Mouse (Mus musculus) adrenal gland, postnatal 10 days (tissue): ENCODE measurements around the gene Hes2. TPM values are rescaled to one million over a fixed set of nuclear protein-coding genes. Genes with fewer than 3 reads are reported as not detected.

ENCODE experiments used
- DNase-seq: peaks from one replicate; pipeline ENCODE4 v3.0.0; 2021; ENCODE audit warnings: mixed read lengths
- total RNA-seq, 2 experiments: library from RNA; stranded (reverse); gene quantifications; 2 replicates each; pipeline ENCODE4 v1.2.3; 2021

The Hes2 gene
- total RNA-seq, 2 experiments from 2014 or later, result not detected

DNA sequence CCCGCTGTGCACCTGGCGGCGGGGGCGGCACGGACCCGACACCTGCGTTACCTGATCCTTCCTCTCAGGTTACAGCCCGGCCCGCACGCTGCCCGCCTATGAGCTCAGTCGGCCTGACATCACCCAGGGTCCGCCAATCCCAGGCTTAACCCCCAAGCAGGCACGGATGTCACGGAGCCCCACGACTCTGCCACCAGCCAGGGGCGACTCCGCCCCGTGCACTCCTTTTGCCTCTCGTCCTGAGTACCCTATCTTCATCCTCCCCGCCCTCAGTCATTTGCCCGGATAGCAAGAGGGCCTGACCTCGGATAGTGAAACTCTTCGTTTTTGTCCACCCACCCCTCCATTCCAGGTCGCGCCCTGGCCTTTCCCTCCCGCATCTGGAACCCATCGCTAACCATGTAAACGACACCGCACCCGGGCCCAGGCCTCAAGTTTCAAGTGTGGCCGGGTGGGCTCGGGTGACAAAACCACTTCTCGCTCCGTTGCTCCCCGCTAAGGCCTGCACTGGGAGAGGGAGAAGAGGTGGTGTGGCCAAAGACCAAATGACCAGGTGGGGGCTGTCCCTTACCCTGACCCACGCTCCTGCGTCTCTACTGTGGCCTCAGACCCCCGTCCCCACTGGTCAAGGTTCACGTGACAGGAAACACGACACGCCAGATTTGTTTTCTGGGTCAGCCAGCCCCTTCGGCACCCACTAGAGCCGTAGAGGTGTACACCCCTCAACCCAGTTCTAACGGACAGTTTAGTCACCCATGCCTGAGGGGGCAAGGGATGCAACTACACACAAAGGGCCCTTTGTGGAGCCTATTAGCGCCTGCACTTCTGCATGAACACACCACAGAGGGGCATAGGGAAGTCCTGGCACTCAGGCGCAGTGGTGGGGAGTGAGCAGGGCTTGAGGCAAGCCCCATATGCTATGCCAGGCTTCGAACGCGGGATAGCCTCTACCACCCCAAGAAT is 26.6 kb upstream of the Hes2 start:
- no peak for DNase-seq

DNA sequence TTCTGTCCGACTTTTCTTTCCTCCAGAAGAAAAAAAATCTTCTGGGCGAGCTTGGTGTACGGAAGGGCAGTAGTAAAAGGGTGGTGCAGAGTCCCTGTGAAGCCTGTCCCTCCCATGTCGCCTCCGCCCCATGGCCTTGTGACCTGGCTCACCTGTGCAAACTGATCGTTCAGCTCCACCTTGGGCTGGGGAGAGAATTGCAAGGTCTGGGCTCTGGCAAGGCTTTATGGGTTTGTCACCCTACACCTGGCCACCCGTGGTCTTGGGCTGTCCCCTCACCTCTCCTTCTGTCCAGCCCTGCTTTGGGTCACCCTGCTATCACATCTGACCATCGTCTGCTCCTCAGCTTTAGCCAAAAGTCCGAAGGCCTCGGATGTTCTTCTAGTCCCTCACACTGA is 25.9 kb upstream of the Hes2 start:
- DNase-seq, result no peak

DNA sequence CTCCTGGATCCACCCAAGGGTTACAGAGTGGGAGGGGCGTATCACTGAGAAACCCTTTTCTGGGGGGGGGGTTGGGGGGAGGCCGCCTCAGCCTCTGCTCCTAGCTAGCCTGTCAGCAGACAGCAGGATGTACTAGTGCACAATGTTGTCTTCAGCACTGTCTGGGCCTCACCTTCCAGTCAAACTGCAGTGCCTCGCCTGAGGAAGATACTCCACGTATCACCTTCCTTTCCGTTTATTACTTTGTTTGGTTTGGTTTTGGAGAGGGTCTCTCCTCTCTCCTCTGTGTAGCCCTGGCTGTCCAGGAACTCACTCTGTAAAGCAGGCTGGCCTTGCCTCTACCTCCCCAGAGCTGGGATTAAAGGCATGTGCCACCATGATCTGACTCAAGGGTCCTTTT is 25.5 kb upstream of the Hes2 start:
- DNase-seq, result no peak

DNA sequence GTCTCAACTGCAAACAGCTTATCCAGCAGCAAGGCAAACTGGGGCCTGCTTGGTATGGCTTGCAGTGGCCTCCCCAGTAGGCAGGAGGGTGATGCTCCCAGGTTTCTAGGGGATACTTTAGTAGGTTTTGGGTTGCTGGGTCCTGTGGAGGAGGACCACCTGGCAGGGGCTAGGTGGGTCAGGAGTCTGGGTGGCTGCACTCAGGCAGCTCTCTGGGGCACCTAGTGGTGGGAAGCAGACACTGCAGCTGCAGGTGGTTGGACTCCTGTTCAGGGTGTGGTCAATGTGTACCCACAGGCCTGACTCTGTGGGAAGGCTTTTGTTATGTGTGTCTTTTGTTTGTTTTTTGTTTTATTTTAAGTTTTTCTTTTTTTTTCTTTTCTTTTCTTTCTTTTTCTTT is 24.2 kb upstream of the Hes2 start:
- peak; percentile 69 for DNase-seq

DNA sequence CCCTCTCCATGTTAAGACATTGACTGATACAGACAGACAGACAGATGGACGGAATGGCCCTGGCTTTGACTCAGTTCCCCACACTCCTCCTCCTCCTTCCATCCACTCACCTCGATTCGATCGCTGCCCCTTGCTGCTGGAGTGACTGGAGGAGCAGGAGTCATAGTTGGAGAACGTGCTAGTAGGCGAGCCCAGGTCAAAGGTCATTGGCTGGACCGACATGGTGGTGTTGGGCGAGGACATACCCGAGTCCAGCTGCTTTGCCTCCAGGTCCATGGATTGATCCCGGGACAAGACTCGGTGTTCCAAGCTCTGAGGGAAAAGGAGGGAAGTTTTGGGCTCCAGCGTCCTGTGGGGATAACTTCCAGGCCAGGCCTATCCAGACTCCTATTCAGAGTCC is 23.3 kb upstream of the Hes2 start:
- no peak for DNase-seq

DNA sequence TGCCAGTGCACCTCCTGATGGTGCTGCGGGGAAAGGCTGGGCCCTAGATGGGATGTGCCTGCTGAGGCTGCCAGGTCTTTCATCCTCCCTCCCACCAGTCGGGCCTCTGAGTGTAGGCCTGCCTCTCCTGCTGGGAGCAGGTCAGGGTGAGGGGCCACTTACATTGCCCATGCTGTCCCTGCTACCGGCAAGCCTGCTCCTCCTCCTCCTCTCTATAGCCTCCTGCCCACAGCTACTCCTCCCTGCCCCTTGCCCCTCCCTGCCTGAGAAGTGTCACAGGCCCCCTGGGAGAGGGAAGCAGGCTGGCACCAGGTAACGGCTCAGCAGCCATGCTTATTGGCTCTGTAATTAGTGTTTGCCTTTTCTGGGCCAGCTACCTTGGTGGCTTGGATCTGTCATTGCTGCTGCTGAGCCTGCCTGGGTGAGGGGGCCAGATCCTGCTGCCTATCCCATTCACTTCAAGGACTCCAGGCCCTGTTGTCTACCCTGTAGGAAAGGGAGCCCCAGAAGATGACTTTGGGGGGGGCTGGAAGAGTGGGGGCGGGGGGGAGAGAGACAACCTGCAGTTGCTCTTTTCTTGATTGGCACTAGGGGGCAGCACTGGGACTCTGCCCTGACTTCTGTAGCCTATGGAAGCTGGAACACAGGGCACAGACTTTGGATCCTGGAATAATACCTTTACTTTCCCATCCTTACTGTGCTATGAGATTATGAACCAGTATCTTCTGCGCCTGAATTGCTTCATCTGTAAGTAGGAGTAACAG is 22.4 kb upstream of the Hes2 start:
- peak; percentile 50 for DNase-seq

DNA sequence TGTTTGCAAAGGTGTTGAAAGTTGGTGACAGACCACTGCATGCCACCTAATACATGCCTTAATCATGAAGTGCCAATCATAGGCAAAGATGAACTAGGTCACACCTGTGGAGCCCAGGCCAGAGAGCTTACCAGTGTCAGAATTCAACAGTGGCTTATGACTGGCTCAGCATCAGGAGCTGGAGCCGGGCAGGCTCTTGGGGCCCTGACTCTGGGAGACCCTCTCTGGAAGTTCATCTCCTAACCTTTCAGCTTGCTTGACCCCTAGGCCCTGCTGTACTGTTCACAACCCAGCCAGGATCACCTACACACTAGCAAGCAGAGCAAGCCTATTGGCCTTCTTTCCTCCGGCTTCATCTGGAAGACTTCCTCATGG is 21.8 kb upstream of the Hes2 start:
- DNase-seq, result no peak

DNA sequence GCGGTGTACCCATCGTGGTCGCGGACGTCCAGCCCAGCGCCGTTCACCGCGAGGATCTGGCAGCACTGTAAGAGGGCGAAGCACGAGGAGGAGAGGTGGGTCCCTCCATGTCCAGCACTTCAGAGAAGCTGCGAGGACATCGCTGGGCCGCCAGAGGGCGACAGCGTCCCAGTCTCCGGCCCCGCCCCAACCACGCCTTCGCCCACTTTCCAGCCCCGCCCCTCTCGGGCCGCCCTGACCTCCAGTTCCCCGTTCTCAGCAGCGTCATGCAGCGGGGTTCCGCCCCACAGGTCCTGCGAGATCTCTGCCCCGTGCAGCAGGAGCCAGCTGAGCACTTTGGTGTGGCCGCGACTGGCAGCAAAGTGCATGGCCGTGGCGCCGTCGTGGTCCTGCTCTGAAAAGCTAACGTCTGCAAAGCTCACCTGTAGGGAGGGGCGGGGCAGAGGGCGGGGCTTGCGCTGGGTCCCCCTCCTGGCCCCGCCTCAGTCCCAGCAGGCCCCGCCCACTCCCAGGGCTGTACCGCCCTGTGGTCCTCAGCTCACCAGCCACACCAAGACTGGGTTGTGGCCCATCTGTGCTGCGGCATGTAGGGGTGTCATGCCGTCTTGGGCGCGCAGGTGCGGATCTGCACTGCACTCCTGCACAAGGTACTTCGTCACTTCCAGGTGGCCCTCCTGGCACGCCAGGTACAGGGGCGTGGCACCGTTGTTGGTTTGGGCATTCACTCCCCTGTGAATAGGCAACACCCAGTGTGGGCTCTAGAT is 20.0 kb upstream of the Hes2 start:
- DNase-seq, result peak; percentile 94

DNA sequence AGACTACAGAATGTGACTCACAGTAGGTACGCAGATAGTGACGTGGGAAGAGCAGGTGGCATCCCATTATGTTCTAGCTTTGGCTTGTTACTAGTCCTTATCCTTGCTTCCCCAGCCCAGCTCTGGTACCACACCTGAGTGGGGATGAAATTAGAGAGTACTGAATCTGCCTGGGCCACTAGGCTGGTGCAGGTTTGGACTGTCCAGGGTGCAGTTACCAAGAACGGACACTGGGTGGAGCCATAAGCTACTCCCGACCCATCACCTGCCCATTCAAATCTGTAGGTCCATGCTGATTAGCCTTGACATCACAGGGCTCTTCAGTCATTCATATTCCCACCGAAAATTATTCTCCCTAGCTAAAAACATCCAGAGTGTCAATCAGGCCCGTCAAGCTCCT is 18.2 kb upstream of the Hes2 start:
- peak; percentile 68 for DNase-seq

DNA sequence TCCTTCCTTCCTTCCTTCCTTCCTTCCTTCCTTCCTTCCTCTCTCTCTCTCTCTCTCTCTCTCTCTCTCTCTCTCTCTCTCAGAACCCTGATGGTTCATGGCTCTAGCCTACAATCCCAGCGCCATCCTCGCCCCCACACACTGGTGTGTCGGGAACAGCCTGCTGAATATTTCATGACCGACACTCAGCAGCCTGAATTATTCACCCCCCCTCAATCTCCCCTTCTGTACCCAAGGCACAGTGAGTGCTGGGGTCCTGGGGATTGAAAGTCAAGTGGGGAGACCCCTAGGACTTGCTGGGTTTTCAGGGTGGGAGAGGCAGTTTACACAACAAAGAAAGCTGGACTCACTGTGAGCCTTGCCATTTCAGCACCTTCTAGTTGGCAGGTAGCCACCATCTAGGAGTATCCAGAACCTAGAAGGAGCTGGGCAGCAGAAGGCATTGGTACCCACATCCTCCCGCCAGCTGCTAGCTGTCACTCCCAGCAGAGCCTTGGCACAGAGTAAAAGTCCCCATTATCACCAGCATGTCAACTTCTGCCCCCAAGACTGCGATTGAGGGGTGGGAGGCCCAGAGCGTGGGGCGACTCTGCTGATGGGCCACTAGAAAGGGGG is 17.0 kb upstream of the Hes2 start:
- no peak for DNase-seq

DNA sequence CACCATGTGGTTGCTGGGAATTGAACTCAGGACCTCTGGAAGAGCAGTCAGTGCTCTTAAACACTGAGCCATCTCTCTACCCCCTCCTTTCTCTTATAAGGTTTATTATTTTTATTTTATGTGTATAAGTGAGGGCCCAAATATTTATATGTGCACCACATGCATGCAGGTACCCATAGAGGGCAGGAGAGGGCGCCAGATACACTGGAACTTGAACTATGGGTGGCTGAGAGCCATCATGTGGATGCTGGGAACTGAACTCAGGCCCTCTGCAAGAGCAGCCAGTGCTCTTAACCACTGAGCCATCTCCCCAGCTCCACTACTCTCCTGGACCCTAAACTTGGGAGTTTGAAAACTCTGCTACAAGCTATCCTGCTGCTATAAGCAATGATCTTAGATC is 15.0 kb upstream of the Hes2 start:
- no peak for DNase-seq

DNA sequence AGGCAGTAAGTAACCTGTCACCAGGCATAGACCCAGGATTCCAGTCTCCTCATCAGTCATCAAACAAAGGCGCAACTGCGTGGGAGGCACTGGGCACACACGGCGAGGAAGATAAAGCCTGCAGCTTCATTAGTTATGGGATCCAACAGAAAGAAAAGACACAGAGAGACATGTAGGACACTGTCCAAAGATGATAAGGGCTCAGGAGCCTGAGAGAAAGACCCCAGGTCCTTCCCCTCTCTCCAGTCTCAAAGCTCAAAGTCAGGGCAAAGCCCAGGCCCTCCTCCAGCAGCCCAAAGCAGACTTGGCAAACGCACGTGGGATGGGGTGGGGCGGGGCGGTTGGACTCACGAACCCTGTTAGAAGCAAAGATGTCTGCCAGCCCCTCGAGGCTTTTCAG is 13.2 kb upstream of the Hes2 start:
- no peak for DNase-seq

DNA sequence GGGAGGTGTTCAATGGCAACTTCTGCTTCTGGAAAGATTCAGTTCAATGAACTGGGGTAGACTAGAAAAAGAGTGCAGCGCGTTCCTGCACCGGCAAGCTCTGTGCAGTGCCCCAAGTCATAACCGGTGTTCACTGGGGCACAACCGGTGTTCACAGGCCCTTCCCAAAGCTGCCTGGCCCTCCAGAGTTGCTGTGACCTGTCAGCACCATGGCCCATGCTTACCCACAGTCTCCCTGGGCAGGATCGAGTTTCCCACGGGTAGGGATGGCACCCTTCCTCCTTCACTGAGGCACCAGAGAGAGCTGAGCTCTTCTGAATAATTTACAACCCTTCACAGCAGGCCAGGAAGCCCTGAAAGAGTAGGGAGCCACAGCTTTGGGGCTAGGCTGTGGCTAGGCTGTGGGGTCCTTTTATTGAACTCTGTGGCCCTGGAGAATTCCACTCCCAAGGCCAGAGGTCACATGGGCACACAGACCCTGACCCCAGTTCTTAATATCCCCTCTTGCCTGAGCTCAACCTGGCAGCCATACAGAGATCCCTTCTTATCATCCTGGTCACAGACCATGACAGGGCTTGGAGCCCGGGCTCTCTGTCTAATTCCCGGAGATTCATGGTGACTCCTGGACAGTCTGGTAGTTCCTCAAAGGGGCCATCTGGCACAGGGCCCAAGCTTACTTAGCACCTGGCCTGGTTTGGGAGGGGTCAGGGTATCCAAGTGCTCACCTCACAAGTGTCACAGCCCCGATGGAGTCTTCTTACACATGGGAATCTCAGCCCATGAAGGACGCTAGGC is 12.4 kb upstream of the Hes2 start:
- DNase-seq, result no peak

DNA sequence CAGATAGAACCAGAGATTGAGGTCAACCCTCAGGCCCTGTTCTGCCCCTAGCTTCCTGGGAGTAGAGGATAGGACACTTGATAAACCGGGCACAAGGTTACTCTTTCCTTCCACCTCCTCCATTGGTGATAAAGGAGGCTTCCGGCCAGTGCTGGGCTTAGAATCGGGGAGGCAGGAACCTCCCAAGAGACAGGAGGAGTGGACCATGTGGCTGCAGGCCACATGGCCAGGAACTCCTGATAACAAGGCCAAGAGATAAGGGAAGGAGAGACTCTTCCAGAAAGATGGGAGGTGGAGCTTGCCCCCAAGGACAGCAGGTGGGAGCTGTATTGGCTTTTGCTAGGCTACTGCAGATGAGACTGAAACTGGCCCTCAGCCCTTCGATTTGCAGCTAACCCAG is 8.1 kb upstream of the Hes2 start:
- no peak for DNase-seq

DNA sequence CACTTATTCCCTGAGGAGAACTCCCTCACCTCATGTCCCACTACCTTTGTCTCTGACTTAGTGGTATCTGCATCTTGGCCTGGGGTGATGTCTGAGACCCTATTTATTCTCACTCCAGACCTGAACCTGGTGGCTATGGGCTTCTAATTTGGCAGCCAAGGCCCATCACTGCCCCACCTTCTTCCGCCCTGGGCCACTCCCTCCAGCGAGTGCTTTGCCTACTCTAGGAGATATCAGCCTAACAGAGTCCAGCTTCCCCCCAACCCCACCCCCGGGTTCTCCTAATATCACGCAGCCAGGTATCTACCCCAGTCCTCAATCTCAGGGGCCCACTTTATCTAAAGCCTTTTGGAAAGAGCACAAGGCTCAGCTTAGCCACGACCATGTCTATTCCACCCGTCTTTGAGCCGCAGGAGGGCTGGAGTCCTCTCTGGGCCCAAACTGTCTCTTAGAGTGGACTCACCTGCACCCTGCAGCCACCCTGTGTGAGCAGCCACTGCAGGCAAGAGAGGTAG is 7.2 kb upstream of the Hes2 start:
- no peak for DNase-seq

DNA sequence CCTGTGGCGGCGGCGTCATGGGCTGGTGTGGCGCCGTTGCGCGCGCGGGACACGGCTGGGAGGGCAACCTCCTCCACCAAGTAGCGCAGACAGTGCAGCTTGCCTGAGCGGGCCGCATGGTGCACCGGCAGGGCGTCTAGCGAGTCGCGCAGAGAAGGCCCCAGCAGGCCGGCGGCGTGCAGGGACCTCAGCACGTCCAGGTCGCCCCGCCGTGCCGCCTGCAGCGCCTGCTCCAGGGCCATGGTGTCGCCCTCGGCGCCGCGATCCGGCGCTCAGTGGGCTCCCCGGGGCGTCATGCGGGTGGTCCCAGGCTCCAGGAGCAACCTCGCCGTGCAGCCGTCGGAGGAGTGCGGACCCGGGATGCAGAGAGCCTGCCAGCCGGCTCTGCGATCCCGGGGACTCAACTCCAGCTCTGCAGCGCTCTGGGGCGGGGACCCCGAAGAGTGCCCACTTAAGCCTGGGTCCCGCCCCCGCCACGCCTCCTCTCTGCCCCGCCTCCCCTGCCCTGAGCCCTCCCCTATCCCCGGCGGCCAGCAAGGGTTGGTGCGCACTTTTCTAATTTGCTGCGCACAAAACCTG is 6.6 kb upstream of the Hes2 start, which contains the start of gene Espn:
Espn (minus strand) TSS at position 406 of the 579 bp plus-strand sequence.
- DNase-seq, result peak; percentile 78

DNA sequence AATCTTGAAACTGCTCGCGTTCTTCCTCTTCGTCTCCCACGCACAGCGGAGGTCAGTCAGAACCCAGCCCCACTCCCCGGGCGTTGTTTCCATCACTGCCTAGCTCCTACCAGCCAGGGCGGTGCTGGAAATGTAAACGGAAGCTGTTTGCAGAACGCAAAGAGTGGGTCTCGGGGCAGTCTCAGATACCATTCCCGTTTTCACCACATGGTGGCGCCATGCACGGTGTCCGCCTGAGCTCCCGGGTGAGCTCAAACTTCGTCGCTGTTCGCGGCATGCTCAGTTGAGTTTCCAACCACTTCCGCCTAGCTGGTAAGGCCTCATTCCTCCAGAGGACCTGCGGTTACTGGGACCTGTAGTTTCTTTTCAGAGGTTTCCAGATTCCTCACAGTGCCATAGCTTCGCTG is 4.9 kb upstream of the Hes2 start:
- DNase-seq, result peak; percentile 92

DNA sequence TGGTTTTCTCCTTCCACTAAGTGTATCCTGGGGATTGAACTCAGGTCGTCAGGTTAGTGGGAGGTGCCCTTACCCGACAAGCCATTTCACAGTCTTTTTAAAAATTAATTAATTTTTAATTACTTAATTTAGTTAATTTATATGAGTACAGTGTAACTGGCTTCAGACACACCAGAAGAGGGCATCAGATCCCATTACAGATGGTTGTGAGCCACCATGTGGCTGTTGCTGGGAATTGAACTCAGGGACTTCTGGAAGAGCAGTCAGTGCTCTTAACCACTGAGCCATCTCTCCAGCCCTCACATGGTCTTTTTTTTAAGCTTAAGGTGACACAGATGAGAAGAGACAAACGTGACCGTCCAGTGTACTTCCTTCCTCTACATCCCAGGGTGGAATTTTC is 3.6 kb upstream of the Hes2 start:
- DNase-seq, result no peak

DNA sequence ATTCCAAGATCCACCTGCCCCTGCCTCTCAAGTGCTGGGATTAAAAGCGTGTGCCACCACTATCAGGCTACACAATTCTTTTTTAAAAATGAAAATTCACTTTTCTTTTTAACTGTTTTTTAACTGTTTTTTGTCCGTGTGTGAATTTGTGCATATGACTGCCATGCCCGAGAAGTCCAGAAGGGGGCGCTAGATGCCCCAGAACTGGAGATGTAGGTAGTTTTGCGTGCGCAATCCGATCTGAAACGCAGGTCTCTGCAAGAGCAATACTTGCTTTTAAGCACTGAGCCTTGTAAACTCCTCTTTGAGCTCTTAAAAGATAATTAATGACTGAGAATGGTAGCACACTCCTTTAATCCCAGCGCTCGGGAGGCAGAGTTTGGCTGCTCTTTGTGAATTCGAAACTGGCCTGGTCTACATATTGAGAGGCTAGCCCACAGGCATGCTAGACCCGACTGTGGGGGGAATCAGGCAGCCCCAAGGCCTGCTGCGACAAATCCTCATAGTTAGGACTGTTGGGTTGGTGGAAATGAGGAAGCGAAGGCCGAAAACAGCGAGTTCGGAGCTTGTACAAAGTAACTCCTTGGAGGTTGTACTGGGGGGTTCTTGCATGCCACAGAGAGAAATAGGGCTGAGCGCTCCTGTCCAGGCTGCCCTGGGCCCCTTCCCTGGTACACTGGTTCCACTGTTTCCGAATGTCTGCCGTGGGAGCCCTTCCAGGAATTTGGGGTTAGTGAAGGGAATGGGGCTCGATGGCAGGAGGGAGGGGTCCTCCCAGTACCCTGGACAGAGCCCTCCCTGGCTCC is 685 bp upstream of the Hes2 start:
- peak; percentile 56 for DNase-seq

DNA sequence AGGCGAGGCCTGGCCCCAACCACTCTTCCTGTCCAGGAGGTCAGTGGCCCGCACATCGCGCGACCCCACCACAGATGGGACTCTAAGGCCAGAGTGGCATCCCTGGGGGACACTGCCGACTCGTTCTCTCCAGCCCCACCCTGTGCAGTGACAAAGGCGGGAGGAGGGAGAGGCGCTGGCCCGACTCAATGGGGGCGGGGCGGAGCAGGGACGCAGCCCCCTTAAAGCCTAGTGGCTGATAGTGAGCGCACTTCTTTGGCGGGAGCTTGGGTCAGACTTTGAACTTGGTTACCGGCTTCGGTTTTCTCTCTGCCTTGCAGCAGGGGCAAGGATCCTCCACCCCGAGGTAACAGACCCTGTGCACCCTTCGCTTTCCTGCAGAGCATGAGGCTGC is 615 bp downstream of the Hes2 start:
- DNase-seq, result peak; percentile 17
